Mouse (Mus musculus): ENCODE results near the gene Ino80.

DNA sequence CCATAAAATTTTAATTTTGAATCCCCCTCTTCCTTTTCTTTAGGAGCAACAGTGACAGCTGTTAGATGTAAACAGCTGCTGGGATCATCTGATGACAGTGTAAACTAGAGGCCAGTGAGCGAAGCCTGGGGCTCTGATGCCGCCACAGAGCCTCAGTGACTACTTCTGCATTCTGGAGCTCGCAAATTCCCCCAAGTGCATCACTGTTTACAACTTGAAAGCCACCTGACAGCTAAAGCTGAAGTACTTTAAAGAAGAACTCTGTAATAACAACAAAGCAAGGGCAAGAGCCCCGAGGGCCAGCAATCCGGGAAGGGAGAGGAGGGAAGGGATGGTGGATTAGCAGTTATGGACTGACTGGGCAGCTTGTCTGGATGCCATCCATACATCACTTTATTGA lies 39.3 kb upstream of the Ino80 start:
- no peak for TF ChIP-seq CTCF (IDR thresholded peaks at IDR 0.05; ENCODE audit: extremely low read depth, insufficient read length, insufficient replicate concordance, low read depth, low read length)
- TF ChIP-seq POLR2A (IDR thresholded peaks at IDR 0.05; ENCODE audit: low read depth, low read length) = no peak

Measured in small intestine, adult 2 months (tissue).